Mouse (Mus musculus) heart, postnatal 0 days (tissue): ENCODE data around the gene Ampd1.

Experiments
- CTCF ChIP-seq: IDR thresholded peaks from 2 replicates; pipeline ENCODE4 v1.5.1; 2016; ENCODE audit warnings: antibody characterized with exemption, control low read depth, low read depth
- EP300 ChIP-seq: IDR thresholded peaks from 2 replicates; pipeline ENCODE4 v1.6.1; 2016; ENCODE audit warnings: antibody characterized with exemption, low read depth

GRCm38 (mm10) chr3:103102454-103103390, 28.9 kb downstream of the Ampd1 start, which contains the start of gene Dennd2c:
- TF ChIP-seq EP300 (no peak), CTCF (no peak)
